Mouse (Mus musculus): ENCODE measurements at regions not wholly inside any gene's neighbourhood (a gene's known extent, or its start where the extent isn't known, plus 50 kb on each side); places are given as distances from the start of the nearest gene placed in this dataset.

DNA sequence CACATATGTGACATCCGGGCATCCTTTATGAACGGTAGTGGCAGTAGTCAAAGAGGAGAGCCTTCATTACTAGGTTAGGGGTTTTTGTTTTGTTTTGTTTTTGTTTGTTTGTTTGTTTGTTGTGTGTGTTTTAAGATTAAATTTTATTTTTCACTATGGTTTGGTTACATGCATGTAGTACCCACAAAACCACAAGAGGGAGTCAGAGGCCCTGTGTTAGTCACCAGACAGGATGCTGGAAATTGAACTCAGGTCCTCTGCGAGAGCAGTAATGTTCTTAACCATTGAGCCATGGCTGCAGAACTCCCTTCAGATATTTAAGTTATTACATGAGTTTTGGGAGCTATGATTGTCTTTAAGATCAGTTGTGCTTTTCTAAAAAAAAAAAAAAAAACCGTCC lies 109.3 kb upstream of the Tmco5 start:
- TF ChIP-seq GATA1 (IDR thresholded peaks at IDR 0.05; ENCODE audit: borderline replicate concordance, low read length) (no peak), FLI1 (IDR thresholded peaks at IDR 0.05; ENCODE audit: low read length) (no peak)

Data from megakaryocyte, embryonic 14.5 days (primary cell).